Mouse (Mus musculus) fibroblast of lung, adult 2 months (primary cell): ENCODE measurements at regions not wholly inside any gene's neighbourhood (a gene's known extent, or its start where the extent isn't known, plus 50 kb on each side); places are given as distances from the start of the nearest gene placed in this dataset.
A peak's percentile ranks its signal among the peaks of the same experiment; 100 is the strongest.

Source experiments
- DNase-seq: peaks from one replicate; pipeline ENCODE4 v3.0.0-alpha.2; 2011; ENCODE audit warnings: low read depth

- DNase-seq: peak; percentile 14
Observed at GRCm38 (mm10) chr9:86961663-86962062, 53.7 kb upstream of the Ripply2 start.

- no peak for DNase-seq
Observed at GRCm38 (mm10) chr9:86957076-86957475, 58.3 kb upstream of the Ripply2 start.

GRCm38 (mm10) chr9:86955720-86956119 is 59.6 kb upstream of the Ripply2 start:
- DNase-seq: no peak

GRCm38 (mm10) chr9:86951958-86952509 is 63.3 kb upstream of the Ripply2 start:
- peak; percentile 20 for DNase-seq

GRCm38 (mm10) chr9:86949885-86950284 is 65.5 kb upstream of the Ripply2 start:
- no peak for DNase-seq

- DNase-seq: no peak
Observed at GRCm38 (mm10) chr9:86931196-86931595, 50.7 kb upstream of the Snap91 start.
